Mouse (Mus musculus): Measurements from ENCODE around the gene Lnx1.

Gene Lnx1

GRCm38 (mm10) chr5:74649122-74649521 lies 53.6 kb downstream of the Lnx1 start:
- DNase-seq (ENCODE audit: low spot score) = no peak

DNA sequence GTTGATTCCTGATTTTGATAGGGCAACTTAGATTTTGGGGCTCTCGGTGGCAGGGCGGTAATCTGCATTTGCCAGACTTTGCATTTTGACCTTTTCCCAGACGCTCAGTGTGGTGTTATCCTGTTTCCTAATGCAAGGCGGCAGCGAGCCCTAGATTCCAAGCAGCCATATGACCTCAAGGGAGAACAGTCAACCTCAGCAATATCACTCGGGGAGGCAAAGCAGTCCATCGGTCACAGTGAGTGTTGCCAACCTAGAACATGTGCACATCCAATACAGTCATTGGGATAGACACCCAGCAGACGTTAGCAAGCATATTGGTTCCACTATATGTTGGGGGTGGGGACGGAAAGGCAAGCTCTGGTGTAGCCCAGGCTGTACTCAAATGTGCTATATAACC lies 54.5 kb downstream of the Lnx1 start:
- no peak for DNase-seq (ENCODE audit: low spot score)

DNA sequence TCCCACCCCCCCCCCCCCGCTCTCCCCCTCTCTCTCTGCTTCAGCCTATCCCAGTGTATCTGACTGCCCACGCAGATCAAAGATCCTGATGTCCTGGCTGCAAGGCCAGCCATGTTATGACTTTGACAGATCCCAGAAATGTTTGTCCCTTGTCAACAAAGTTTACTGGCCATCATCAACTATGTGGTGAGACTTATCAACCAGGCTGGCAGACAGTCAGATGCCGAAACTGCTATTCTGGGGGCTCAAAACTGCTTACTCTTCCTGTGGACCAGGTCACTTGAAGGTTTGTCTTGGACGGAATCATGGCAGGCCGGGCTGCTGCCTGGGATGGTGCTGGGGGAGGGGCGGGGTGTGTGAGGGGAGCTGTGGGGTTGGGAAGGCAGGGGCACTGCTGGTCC lies 55.1 kb downstream of the Lnx1 start:
- DNase-seq (ENCODE audit: low spot score) = no peak

DNA sequence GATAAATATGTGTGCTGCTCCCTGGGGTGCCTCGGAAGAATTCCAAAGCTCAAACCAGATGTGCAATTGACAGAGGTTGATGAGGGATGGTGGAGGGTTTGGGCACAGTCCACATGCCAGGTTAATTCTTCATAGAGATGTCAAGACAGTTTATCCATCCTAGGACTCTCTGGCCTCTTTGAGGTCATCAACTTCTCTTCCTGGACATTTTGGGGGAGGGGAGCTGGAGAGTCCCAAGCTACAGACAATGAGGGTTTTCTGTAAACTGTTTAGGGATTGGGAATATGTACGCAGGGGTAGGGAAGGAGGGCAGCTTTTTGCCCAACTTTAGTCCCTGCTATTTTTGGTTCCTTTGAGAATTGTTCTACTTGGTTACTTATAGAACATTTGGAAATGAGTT lies 60.4 kb downstream of the Lnx1 start:
- no peak for DNase-seq (ENCODE audit: low spot score)

DNA sequence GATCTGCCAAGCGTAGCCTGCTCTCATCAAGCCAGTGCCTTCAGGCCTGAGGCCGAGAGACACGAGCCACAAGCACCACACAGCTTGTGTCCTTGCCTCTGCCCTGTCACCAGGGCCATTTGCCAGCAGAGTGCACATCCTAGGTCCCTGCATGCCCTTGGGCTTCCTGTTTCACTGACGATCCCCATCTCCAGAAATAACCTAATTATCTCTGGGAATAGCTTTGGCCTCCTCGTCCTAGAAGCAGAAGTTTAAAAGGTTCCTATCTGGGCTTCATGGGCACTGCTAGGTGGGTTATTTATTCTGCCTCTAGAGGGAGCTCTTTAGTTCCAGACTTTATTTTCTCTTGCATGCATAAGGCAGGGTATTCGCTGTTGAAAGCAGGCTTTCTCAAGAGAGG lies 61.7 kb downstream of the Lnx1 start:
- DNase-seq (ENCODE audit: low spot score) = no peak

GRCm38 (mm10) chr5:74640504-74640903 lies 62.2 kb downstream of the Lnx1 start:
- DNase-seq (ENCODE audit: low spot score) = no peak

GRCm38 (mm10) chr5:74639516-74639915 lies 63.2 kb downstream of the Lnx1 start:
- DNase-seq (ENCODE audit: low spot score) = no peak

GRCm38 (mm10) chr5:74634391-74634790 lies 68.3 kb downstream of the Lnx1 start:
- DNase-seq (ENCODE audit: low spot score) = no peak

DNA sequence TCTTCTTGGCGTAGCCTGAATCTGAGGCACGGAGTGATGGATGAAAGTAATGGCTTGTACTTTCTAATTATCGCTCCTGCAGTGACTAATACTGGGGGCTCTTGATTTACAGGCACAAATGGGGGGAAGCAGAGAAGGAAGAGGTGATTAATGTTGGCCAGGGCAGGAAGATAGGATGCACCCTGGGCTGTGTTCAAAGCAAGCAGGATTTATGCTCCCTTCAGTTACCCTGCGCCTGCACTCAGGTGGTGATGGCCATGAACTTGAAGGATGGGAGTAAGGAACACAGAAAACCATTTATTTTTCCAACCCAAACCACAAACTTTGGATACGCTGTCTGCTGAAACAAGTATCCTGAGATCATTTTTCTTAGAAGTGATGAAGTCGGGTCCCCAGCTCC lies 69.3 kb downstream of the Lnx1 start:
- DNase-seq (ENCODE audit: low spot score) = no peak

GRCm38 (mm10) chr5:74632369-74633114 lies 70.2 kb downstream of the Lnx1 start:
- no peak for DNase-seq (ENCODE audit: low spot score)

- no peak for DNase-seq (ENCODE audit: low spot score)
Observed at GRCm38 (mm10) chr5:74628001-74628400, 74.7 kb downstream of the Lnx1 start.

GRCm38 (mm10) chr5:74624385-74624784 lies 78.3 kb downstream of the Lnx1 start:
- no peak for DNase-seq (ENCODE audit: low spot score)

DNA sequence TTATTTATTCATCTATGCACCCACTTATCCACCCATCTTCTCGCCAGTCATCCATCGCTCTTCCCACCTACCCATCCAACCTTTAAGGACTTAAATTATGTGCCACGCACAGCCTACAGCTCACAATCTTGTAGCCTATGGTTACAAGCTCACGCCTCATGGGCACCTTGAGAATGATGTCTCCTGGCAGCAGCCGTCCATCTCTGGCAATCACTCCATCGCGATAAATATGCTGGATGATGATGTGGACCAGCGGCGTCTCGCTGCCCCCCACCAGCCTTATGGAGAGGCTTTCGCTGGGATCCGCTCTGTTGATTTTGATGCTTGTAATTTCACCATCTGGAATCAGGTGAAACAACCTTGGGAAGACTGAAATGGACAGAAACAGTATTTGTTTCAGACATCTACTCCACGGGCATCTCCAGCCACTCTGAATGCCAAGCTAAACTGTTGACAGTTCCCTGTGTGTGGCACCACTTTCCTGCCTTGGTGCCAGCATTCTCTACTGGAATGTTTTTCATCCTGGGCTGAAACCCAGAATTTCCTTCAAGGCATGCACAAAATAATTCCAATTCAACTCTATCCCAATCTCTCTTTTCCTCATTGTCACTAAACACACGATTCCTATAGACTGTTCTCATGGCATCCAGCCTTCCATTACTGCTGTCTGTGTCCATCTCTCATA lies 79.3 kb downstream of the Lnx1 start:
- no peak for DNase-seq (ENCODE audit: low spot score)

GRCm38 (mm10) chr5:74621691-74622470 lies 80.8 kb downstream of the Lnx1 start:
- DNase-seq (ENCODE audit: low spot score) = no peak

DNA sequence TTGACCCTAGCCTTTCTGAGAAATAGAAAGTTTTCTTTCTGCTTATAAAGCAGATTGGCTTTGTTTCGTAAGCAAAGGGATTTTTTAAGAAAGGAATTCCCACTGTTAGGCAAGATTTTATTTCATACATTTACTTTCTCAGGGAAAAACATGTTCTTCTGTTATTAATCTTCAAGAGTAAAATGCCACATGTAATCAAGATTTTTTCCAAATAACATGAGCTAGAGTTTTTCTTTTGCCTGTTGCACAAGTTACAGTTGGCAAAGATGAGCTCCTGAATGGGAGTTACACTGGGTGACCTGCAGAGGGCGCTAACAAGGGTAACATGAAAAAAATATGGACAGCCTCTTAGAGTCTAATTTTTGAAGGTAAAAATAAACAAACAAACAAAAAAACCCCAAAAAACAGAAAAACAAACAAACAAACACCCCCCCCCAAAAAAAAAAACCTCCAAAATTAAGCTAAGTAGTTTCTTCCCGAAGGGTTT lies 84.1 kb downstream of the Lnx1 start:
- no peak for DNase-seq (ENCODE audit: low spot score)

- DNase-seq (ENCODE audit: low spot score) = no peak
Observed at GRCm38 (mm10) chr5:74617816-74618572, 84.7 kb downstream of the Lnx1 start.

DNA sequence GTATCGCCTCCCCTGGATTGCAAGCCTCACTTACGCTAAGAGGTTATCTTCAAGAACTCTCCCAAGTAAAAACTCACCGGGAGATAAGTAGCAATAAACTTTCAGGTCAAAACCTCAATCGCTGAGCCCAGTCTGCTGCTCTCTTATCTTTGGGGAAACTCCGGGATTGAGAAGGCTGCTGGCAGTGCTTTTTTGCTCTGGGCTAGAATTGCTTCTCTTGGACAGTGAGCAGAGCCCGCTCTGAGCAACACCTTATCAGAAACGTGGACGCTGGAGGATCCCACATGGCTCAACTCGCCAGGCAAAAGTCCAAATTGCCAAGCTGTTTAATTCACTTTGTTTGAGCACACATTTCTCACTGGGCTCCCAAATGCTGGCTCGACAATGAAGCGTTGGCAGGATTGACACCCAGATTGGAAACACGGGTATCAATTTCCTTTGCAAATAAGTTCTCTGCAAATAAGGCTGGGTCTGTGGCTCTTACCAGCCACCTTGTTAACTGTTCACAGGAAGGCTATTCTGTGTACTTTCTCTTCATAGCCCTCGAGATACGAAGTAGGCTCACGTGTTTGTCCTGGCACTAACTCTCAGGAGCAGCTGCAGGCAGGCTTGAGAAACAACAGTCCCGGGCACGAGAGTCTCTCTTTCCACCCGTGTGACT lies 89.1 kb downstream of the Lnx1 start:
- DNase-seq (ENCODE audit: low spot score) = no peak

- no peak for DNase-seq (ENCODE audit: low spot score)
Observed at GRCm38 (mm10) chr5:74612713-74613112, 90.0 kb downstream of the Lnx1 start.

DNA sequence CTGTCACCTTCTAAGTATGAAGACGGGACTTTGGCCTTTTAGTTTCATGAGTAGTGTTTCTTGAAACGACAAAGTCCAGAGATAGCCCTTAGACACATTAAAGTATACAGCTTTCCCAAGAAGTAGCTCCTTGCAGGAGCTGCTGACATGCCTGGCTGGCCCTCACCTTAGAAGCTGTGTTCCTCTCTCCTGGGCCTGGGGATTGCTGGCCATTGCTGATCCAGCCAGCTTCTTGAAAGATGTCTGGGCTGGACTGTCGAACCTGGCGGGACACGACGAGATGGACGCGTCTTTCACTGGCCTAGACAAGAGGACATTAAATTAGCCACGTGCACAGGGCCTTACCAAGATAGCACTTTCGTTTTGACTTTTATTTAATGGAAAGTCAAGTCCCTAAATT lies 92.2 kb downstream of the Lnx1 start:
- no peak for DNase-seq (ENCODE audit: low spot score)

DNA sequence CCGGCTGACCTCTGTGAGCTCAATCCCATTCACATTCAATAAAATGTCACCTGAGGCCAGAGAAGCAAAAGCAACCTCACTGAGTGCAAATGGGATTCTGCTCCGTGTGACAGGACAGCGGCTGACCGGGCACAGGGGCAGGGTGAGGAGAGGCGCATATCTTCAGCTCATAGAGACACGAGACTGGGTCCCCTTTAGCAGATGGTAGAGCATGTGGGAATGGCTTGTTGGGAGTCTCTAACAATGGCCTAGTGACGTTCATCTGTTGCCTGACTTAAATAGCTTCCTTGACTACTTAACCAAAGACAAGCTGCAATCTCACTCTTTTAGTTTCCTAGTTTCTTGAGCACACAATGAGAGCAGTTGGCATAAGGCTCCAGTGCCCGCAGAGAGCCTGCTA lies 96.5 kb downstream of the Lnx1 start:
- no peak for DNase-seq (ENCODE audit: low spot score)

DNA sequence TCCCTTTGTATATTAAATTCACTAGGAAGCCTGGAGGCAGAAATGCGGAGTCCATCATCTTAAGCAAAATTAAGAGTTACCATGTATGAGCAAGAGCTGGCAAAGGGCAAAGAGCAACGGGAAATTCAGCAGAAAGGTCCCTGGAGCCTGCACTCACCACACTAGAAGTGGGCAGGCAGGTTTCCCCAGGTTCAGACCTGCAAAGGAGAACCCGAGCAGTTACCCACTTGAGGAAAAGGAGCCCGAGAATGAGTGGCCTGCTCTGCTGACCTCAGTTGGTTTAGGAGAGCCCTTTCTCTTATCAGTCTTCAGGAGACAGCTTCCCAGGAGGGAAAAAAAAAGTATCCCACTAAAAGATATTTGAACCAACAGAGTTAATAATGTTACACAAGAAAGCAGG lies 99.4 kb downstream of the Lnx1 start:
- no peak for DNase-seq (ENCODE audit: low spot score)

GRCm38 (mm10) chr5:74602371-74602770 lies 100.3 kb downstream of the Lnx1 start:
- DNase-seq (ENCODE audit: low spot score) = no peak

All from T-cell, adult 2 months (primary cell).